Comparison of ENCODE assay signal across 17 mouse cellular contexts in the genomic region with DNA sequence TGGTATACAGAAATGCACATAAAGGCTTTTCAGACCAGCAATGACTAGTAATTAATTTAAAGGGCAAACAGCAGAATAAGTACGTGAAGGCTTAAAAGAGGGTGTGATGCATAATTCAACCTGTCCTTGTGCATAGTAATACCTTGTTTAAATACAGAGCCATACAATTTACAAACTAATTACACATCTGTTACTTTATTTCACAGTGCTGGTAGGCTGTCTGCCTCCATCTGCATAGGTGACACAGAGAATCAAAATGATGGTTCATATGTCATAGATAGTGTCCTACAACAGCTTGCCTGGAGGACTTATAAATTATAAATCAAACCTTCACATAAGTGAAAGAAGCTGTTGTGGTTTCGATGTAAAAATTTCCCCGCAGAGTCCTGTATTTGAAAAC.
"Had no signal": no experiment of that assay in that cellular context is flagged by ENCODE, and none has a peak within 500 bp of the region (broad histone marks: within the 10 kb centered on the region; RNA-seq: fewer than 3 reads in every experiment).

No protein-coding gene starts in this region.

- H3K4me2 ChIP-seq: liver, embryonic 12.5 days; lung, embryonic 14.5 days; midbrain, embryonic 12.5 days; neural tube, embryonic 12.5 days had no signal

- DNase-seq: lung, adult 18-20 months; lung, embryonic 14.5 days; lung, postnatal 10 days; lung, postnatal 4 days; retina, postnatal 1 day; right cerebral cortex, adult 18-20 months; right cerebral cortex, postnatal 25 days; right cerebral cortex, postnatal 4 days; spleen, adult 18-20 months; thymus, adult 18-20 months; thymus, postnatal 14 days; thymus, postnatal 36 days had no signal

- H3K4me1 ChIP-seq: liver, embryonic 12.5 days; midbrain, embryonic 12.5 days; neural tube, embryonic 12.5 days had no signal

- H3K27ac ChIP-seq: liver, embryonic 12.5 days; liver, embryonic 14.5 days; midbrain, embryonic 12.5 days; neural tube, embryonic 12.5 days had no signal

- H3K9me3 ChIP-seq: liver, embryonic 12.5 days; midbrain, embryonic 12.5 days; neural tube, embryonic 12.5 days had no signal

- H3K9ac ChIP-seq: liver, embryonic 12.5 days; liver, embryonic 14.5 days; lung, embryonic 14.5 days; midbrain, embryonic 12.5 days; neural tube, embryonic 12.5 days had no signal

- H3K4me3 ChIP-seq: liver, embryonic 12.5 days; midbrain, embryonic 12.5 days; myocyte; neural tube, embryonic 12.5 days had no signal

- ATAC-seq: liver, embryonic 12.5 days had no signal

- H3K36me3 ChIP-seq: liver, embryonic 12.5 days; midbrain, embryonic 12.5 days; neural tube, embryonic 12.5 days had no signal

- H3K27me3 ChIP-seq: liver, embryonic 12.5 days; midbrain, embryonic 12.5 days; neural tube, embryonic 12.5 days had no signal
